Mouse (Mus musculus) limb, embryonic 10.5 days (tissue): ENCODE results near the gene Zbtb22. TPM values are rescaled to one million over a fixed set of nuclear protein-coding genes. Genes with fewer than 3 reads are reported as not detected.
"Not testable (repeated sequence)": the region's sequence is repeated elsewhere in the genome, so short reads cannot be mapped to it uniquely, and the experiment has no call there.

Experiments
- DNase-seq: peaks from one replicate; pipeline ENCODE4 v3.0.0-alpha.2; 2017; ENCODE audit warnings: low spot score
- H3K27ac ChIP-seq: fragments of 300-500 bp; sonication (generic); 2 replicates; pipeline ENCODE4 v1.5.1; 2016; ENCODE audit warnings: mild to moderate bottlenecking
- H3K27me3 ChIP-seq: fragments of 300-500 bp; sonication (generic); 2 replicates; pipeline ENCODE4 v1.6.1; 2016; ENCODE audit warnings: low read depth, mild to moderate bottlenecking; ENCODE audit not compliant: poor library complexity, severe bottlenecking
- H3K36me3 ChIP-seq: fragments of 300-500 bp; sonication (generic); 2 replicates; pipeline ENCODE4 v1.6.1; 2016; ENCODE audit warnings: mild to moderate bottlenecking, moderate library complexity
- H3K4me1 ChIP-seq: fragments of 300-500 bp; sonication (generic); 2 replicates; pipeline ENCODE4 v1.6.1; 2016
- H3K4me3 ChIP-seq: fragments of 300-500 bp; sonication (generic); 2 replicates; pipeline ENCODE4 v1.5.1; 2016; ENCODE audit warnings: mild to moderate bottlenecking, moderate library complexity
- H3K9me3 ChIP-seq: fragments of 300-500 bp; sonication (generic); replicated peaks from 2 replicates; pipeline ENCODE4 v1.6.1; 2016; ENCODE audit warnings: mild to moderate bottlenecking
- WGBS: fragments of 180-500 bp; shearing (Covaris S2); methylation state at CpG from one replicate; pipeline ENCODE4 v1.1.7; 2016; 5-methylcytosine and 5-hydroxymethylcytosine counted together
- polyA plus RNA-seq: library from polyadenylated mRNA; unstranded; fragments of >200 nt; fragmentation: Nextera tagmentation; extraction: Ambion mirVana; gene quantifications from 2 replicates; pipeline ENCODE4 v1.2.1, GENCODE M21; 2016

Zbtb22 gene
- polyA plus RNA-seq, 1 experiment from 2014 or later = 23.2 TPM

GRCm38 (mm10) chr17:33897114-33897794 lies 18.4 kb upstream of the Zbtb22 start:
- no peaks in the 10 kb centered on the region for H3K4me1 ChIP-seq
- no peaks in the 10 kb centered on the region for H3K27me3 ChIP-seq
- 45% methylated on average over 6 of the region's 6 CpGs for WGBS
- no peaks in the 10 kb centered on the region for H3K36me3 ChIP-seq
- peak; percentile 71 for DNase-seq
- no peak overlapping the region for H3K27ac ChIP-seq
- H3K9me3 ChIP-seq = no peaks in the 10 kb centered on the region
- H3K4me3 ChIP-seq = no peak overlapping the region

- H3K27me3 ChIP-seq, H3K4me3 ChIP-seq, H3K27ac ChIP-seq, H3K4me1 ChIP-seq, DNase-seq, H3K36me3 ChIP-seq, H3K9me3 ChIP-seq: not testable (repeated sequence)
- 90% methylated on average over 4 of the region's 4 CpGs for WGBS
Observed at GRCm38 (mm10) chr17:33898193-33898592, 17.5 kb upstream of the Zbtb22 start.

GRCm38 (mm10) chr17:33899642-33900041 lies 16.1 kb upstream of the Zbtb22 start:
- no peak for DNase-seq
- no peaks in the 10 kb centered on the region for H3K9me3 ChIP-seq
- H3K27ac ChIP-seq = no peak overlapping the region
- H3K4me3 ChIP-seq = no peak overlapping the region
- H3K36me3 ChIP-seq = no peaks in the 10 kb centered on the region
- 79% methylated on average over 4 of the region's 4 CpGs for WGBS
- no peaks in the 10 kb centered on the region for H3K4me1 ChIP-seq
- H3K27me3 ChIP-seq = no peaks in the 10 kb centered on the region

GRCm38 (mm10) chr17:33900281-33900988 lies 15.3 kb upstream of the Zbtb22 start:
- WGBS = 68% methylated on average over 7 of the region's 7 CpGs
- H3K27ac ChIP-seq = no peak overlapping the region

GRCm38 (mm10) chr17:33900989-33901314 lies 14.8 kb upstream of the Zbtb22 start:
- Histone ChIP-seq H3K27me3 (no peaks in the 10 kb centered on the region), H3K36me3 (no peaks in the 10 kb centered on the region), H3K9me3 (no peaks in the 10 kb centered on the region), H3K27ac (no peak overlapping the region), H3K4me3 (no peak overlapping the region), H3K4me1 (0 out of 2 replicates have a peak, but pooled peaks cover 4% of the 10 kb centered on the region)
- WGBS = 90% methylated on average over 4 of the region's 4 CpGs
- DNase-seq = no peak

More at GRCm38 (mm10) chr17:33900281-33900988, 15.3 kb upstream of the Zbtb22 start:
- DNase-seq = no peak
- Histone ChIP-seq H3K4me3 (no peak overlapping the region), H3K4me1 (0 out of 2 replicates have a peak, but pooled peaks cover 4% of the 10 kb centered on the region), H3K9me3 (no peaks in the 10 kb centered on the region), H3K36me3 (no peaks in the 10 kb centered on the region), H3K27me3 (no peaks in the 10 kb centered on the region)

GRCm38 (mm10) chr17:33901653-33902052 lies 14.1 kb upstream of the Zbtb22 start:
- no peaks in the 10 kb centered on the region for H3K9me3 ChIP-seq
- DNase-seq = no peak
- no peak overlapping the region for H3K4me3 ChIP-seq
- H3K27ac ChIP-seq = no peak overlapping the region
- H3K4me1 ChIP-seq = 0 out of 2 replicates have a peak, but pooled peaks cover 4% of the 10 kb centered on the region
- no peaks in the 10 kb centered on the region for H3K27me3 ChIP-seq
- 74% methylated on average over 4 of the region's 4 CpGs for WGBS
- no peaks in the 10 kb centered on the region for H3K36me3 ChIP-seq

- H3K36me3 ChIP-seq = no peaks in the 10 kb centered on the region
- no peaks in the 10 kb centered on the region for H3K27me3 ChIP-seq
- WGBS = 41% methylated on average over 4 of the region's 4 CpGs
- no peak overlapping the region for H3K27ac ChIP-seq
- DNase-seq = no peak
- H3K4me3 ChIP-seq = no peak overlapping the region
- 0 out of 2 replicates have a peak, but pooled peaks cover 4% of the 10 kb centered on the region for H3K4me1 ChIP-seq
- no peaks in the 10 kb centered on the region for H3K9me3 ChIP-seq
Observed at GRCm38 (mm10) chr17:33902079-33902478, 13.6 kb upstream of the Zbtb22 start.

GRCm38 (mm10) chr17:33902491-33902890 lies 13.2 kb upstream of the Zbtb22 start:
- WGBS = 86% methylated on average over 7 of the region's 7 CpGs
- DNase-seq = no peak
- H3K9me3 ChIP-seq = no peaks in the 10 kb centered on the region
- no peak overlapping the region for H3K27ac ChIP-seq
- H3K27me3 ChIP-seq = no peaks in the 10 kb centered on the region
- H3K4me1 ChIP-seq = 0 out of 2 replicates have a peak, but pooled peaks cover 4% of the 10 kb centered on the region
- H3K4me3 ChIP-seq = no peak overlapping the region
- no peaks in the 10 kb centered on the region for H3K36me3 ChIP-seq

GRCm38 (mm10) chr17:33903911-33904651 lies 11.6 kb upstream of the Zbtb22 start:
- H3K9me3 ChIP-seq, H3K27me3 ChIP-seq, DNase-seq, H3K36me3 ChIP-seq, H3K4me3 ChIP-seq, H3K27ac ChIP-seq: not testable (repeated sequence)
- WGBS = 76% methylated on average over 6 of the region's 6 CpGs
- H3K4me1 ChIP-seq = peaks cover 15% of the 10 kb centered on the region

GRCm38 (mm10) chr17:33904835-33905234 lies 10.9 kb upstream of the Zbtb22 start, which contains the start of gene Platr17:
Gene Platr17, plus strand, starts transcription at chr17:33905135.
- H3K36me3 ChIP-seq, H3K27ac ChIP-seq, H3K9me3 ChIP-seq, H3K27me3 ChIP-seq, H3K4me3 ChIP-seq, DNase-seq: not testable (repeated sequence)
- 35% methylated on average over 3 of the region's 4 CpGs for WGBS
- peaks cover 15% of the 10 kb centered on the region for H3K4me1 ChIP-seq

- H3K27ac ChIP-seq = peak overlapping the region; percentile 92
- no peaks in the 10 kb centered on the region for H3K9me3 ChIP-seq
- H3K4me3 ChIP-seq = peak overlapping the region; percentile 87
- H3K27me3 ChIP-seq = no peaks in the 10 kb centered on the region
- no peak for DNase-seq
- peaks cover 32% of the 10 kb centered on the region for H3K36me3 ChIP-seq
- H3K4me1 ChIP-seq = peaks cover 28% of the 10 kb centered on the region
- under 1% methylated on average over 44 of the region's 44 CpGs for WGBS
Observed at GRCm38 (mm10) chr17:33908331-33909076, 7.2 kb upstream of the Zbtb22 start.

GRCm38 (mm10) chr17:33909077-33909868 lies 6.4 kb upstream of the Zbtb22 start, which contains the start of gene Daxx:
Gene Daxx, plus strand, starts transcription at chr17:33909414.
- no peaks in the 10 kb centered on the region for H3K9me3 ChIP-seq
- H3K36me3 ChIP-seq = peaks cover 40% of the 10 kb centered on the region
- DNase-seq = peak; percentile 99
- H3K27me3 ChIP-seq = no peaks in the 10 kb centered on the region
- H3K4me1 ChIP-seq = peaks cover 28% of the 10 kb centered on the region
- WGBS = under 1% methylated on average over 68 of the region's 68 CpGs
- peak within 1 kb of the TSS; percentile 87 for H3K4me3 ChIP-seq
- peak within 1 kb of the TSS; percentile 92 for H3K27ac ChIP-seq
